Mouse (Mus musculus) T-helper 2 cell (primary cell): ENCODE results near the gene Phactr1.

ENCODE experiments used
- in situ Hi-C: fragments of 300-600 bp; cut with MboI, MseI; formaldehyde crosslinking; loops from one replicate; pipeline ENCODE4 v1.15.1; 2025; ENCODE audit warnings: high pct_unique_total_duplicates

The Phactr1 gene

DNA sequence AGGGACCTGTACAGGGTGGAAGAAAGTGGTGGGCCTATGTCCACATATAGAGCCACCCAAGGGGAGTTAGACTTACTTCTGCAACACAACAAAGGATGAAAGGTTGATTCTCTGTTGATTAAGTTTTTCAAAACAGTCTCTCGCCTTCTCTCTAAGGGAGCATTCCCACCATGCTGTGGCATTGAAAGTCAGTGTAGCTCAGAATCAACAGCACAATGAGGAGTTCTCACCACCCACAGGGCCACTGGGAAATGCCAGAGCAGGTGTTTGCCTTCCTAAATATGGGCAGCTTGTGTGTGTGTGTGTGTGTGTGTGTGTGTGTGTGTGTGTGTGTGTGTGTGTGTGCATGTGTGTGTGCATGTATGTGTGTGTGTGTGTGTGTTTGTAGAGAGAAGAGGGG, 347.1 kb downstream of the Phactr1 start:
- in situ Hi-C loops: no loop called here

- in situ Hi-C loops: loop anchor here (10.0 kb wide), 1 partner anchor 1415 kb away; no protein-coding TSS in a partner anchor
These were observed 349.8 kb downstream of the Phactr1 start for GRCm38 (mm10) chr13:43030222-43030621.

DNA sequence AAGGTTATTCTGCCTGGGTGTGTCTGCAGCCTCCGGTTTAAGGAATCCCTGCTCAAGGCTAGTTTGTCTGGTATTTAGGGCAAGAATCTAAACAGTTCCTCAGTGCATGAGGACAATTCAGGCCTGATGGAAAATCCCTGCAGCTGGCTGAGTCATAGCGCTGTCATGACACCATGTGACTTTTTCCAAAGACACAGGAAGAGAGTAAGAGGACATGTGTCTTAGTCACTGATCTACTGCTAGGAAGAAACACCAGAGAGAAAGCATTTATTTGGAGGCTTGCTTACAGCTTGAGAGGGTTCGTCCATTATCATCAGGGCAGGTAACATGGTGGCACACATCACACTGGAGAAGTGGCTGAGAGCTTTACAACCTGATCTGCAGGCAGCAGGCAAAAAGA, 352.0 kb downstream of the Phactr1 start:
- in situ Hi-C loops: loop anchor here (10.0 kb wide), 1 partner anchor 1418 kb away; no protein-coding TSS in a partner anchor

DNA sequence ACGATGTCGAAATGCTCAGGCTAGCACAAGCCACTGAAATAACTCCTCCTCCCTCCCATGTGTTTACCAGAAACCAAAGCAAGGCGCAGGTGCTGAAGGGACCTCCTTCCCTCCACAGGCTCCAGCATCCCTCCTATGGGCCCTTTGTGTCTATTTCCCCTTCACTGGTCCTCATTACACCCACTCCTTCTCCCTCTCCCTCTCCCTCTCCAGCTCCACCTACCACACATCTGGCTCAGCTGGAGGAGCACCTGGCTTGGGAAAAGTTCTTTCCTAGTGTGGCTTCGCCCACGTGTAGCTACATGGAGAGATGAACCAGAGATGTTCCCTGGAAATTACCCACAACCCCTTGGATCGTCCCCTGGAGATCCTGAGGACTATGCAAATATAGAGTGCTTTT, 356.1 kb downstream of the Phactr1 start:
- in situ Hi-C loops: loop anchor here (10.0 kb wide), 1 partner anchor 1422 kb away; no protein-coding TSS in a partner anchor

DNA sequence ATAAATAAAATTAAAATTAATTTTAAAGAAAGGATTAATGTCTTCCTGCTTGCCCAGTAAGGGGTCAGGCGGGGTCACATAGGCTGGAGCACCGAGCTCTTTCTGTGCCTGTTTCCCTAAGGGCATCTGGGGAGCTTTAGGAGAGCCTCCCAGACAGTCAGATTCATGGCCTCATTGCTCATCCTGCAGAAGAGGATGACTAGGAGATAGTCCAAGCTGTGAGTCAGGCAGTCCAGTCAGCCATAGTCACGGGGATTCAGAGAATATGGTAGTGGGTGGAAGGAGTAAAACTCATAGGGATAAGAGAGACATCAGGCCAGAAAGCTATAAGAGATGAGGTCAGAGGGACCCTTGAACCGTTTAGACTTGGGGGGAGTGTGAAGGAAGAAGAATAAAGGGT, 362.3 kb downstream of the Phactr1 start:
- in situ Hi-C loops: no loop called here

GRCm38 (mm10) chr13:43048553-43048952, 368.1 kb downstream of the Phactr1 start:
- in situ Hi-C loops: no loop called here

DNA sequence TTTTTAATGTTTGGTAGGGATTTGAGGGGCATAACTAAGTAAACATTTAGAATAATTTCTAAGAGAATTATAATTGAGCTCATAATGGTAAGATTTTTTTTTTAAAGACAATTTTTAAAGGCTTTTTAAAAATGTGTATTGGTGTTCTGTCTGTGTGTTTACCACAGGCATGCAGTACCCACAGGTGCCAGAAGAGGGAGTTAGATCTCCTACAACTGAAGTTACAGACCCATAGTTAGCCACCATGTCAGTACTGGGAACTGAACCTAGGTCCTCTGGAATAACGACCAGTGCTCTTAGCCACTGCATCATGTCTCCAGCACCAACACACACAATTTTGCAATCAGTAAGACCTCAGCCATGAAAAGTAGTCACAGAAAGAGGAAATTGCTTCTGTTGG, 372.8 kb downstream of the Phactr1 start:
- in situ Hi-C loops: no loop called here

DNA sequence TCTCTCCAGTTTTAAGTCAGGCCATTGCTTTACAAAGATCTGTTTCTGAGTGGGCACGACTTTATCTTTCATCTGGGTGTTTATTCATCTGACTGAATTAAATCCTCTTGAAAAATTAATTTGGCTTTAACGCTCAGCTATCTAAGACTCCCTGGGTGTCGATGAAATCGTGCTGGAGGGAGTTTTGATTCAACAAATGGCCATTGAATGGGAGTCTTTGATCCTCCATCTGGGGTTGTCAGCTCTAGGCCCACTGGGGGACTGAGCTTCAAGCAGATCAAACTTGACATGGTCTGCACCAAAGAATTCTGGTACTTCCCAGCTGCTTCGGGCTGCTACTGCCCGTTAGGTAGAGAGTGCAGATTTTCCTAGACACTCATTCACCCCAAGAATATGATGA, 374.7 kb downstream of the Phactr1 start:
- in situ Hi-C loops: no loop called here

DNA sequence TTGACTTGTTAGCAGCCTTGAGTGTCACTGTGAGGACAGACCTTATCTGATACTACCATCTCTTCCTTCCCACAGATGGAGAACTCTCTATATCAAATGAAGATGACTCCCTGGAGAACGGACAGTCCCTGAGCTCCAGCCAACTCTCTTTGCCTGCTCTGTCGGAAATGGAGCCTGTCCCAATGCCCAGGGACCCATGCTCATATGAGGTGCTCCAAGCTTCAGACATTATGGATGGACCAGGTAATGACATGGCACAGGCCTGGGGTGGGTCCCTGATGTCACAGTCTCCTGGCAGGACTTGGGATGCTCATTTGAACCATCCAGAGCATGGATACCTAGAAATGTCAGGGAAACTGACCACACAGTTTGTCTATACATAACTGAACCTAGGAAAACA, 376.7 kb downstream of the Phactr1 start:
- in situ Hi-C loops: no loop called here

DNA sequence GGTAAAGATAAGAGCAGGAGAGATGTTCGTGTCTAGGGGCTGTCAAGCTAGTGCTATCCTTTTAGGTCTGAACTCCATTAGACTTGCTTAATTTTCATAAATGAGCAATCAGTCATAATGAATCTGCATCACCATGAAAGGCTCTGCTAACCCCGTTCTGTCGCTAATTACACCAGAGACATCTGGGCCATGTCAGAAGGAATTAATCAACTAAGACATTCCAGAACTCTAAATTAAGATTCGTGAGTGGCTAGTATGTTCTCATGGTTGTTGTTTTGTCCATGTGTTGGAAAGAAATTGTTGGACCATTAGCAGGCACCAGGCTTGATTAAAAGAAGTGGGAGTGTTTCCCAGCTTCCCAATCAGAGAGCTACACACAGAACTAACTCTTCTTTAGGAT, 382.9 kb downstream of the Phactr1 start:
- in situ Hi-C loops: no loop called here

GRCm38 (mm10) chr13:43068716-43069265, 388.4 kb downstream of the Phactr1 start:
- in situ Hi-C loops: no loop called here

DNA sequence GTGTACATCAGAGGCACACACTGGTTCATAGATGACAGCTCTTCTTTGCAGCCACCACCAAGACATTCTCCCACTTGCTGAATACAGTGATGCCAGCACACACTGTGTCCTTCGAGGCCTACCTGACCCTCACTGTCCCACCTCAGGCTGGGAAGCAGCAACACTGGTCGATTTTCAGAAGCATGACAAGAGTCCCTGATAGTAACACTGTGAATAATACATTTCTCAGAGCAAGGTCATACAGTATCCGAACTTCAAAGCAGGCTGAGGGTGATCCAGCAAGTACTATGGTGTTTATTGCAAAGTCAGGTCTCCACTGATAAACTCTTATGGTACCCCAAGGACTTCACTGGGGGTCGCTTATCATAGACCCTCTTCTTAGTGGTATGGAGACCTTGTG, 390.1 kb downstream of the Phactr1 start:
- in situ Hi-C loops: no loop called here

GRCm38 (mm10) chr13:43070971-43071370, 390.5 kb downstream of the Phactr1 start:
- in situ Hi-C loops: no loop called here

GRCm38 (mm10) chr13:43075456-43075855, 395.0 kb downstream of the Phactr1 start:
- in situ Hi-C loops: no loop called here

GRCm38 (mm10) chr13:43077485-43077884, 397.1 kb downstream of the Phactr1 start:
- in situ Hi-C loops: no loop called here

DNA sequence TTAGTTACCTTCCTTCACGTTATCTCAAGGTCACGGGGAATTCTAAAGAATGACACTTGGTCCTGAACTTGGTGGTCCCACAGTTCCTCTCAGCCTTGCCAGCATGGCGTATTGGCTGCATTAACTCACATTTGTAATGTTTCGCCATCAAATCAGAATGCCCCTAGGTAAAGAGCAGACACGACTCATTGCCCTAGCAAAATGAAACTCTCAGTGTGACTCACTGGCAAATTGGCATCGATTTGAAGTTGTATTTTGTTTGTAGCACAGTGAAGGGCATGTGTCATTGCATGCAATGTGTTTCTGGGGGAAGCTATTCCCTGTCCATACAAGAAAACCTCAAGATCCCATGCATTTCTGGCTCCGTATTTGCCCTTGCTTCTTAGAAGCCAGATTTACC, 404.8 kb downstream of the Phactr1 start:
- in situ Hi-C loops: no loop called here

GRCm38 (mm10) chr13:43094365-43094764, 413.9 kb downstream of the Phactr1 start:
- in situ Hi-C loops: no loop called here

DNA sequence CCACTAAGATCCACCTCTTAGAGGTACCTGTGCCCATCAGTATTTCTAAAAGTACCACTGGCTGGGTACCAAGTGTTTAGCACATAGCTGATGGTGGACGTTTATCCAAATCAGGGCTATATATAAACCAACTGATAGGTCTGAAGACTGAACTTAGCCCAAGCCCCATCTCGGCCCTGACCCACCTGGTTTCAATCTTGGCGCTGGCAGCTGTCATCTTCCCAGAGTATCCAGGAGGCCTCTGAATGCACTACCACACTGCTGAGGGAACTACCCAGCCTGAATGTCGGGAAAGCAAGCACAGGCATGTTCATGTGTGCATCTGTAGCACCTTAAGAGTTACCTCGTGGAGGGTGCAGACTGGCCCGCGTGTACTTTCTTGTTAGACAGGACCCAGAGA, 422.5 kb downstream of the Phactr1 start:
- in situ Hi-C loops: no loop called here

GRCm38 (mm10) chr13:43104496-43104895, 424.1 kb downstream of the Phactr1 start:
- in situ Hi-C loops: no loop called here

DNA sequence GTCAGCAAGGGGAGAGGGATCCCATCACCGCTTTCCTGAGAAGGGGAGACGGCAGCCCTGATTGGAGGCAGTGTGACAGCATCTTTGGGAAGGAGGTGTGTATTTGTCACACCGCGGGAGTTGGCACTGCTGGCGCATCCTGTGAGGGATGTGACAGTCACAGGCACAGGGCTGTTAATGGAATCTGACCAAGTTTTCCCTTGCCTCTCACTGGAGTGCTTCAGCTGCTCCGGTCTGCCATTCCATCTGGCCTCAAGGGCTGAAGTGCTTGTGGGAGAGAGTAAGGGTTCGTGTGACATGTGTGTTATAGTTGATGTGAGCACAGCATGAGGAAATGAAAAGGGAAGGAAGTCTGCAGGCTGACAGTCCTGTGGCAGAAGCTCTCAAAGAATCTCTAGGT, 431.9 kb downstream of the Phactr1 start:
- in situ Hi-C loops: no loop called here

DNA sequence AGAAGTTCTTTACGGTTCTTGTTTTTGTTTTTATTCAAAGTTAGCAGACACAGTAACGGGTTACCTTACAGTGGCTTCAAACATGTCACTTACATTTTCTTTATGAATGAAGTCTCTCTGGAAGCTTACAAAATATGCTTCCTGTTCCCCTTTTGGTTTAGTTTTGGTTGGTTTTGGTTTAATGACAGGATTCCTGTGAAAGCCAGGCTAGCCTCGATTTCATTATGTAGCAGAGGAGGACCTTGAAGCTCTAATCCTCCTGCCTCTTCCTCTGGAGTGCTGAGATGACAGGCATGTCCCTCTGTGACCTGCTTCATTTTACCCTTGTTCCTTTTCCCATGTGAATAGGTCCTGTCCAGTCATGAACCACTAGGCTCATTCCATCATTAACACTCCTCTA, 432.3 kb downstream of the Phactr1 start:
- in situ Hi-C loops: no loop called here

GRCm38 (mm10) chr13:43113141-43113540, 432.7 kb downstream of the Phactr1 start:
- in situ Hi-C loops: no loop called here

GRCm38 (mm10) chr13:43122306-43123070, 442.1 kb downstream of the Phactr1 start:
- in situ Hi-C loops: no loop called here
